Mouse (Mus musculus): ENCODE measurements around the gene Tle3.

Tle3 gene

GRCm38 (mm10) chr9:61371755-61372509 lies at the start of gene Tle3:
TSS of gene Tle3 (plus strand) at chr9:61372366.
- peak; percentile 99 to 100 for DNase-seq

- DNase-seq: peak; percentile 47
Measured at GRCm38 (mm10) chr9:61323221-61323620, 48.9 kb upstream of the Tle3 start.

- no peak for DNase-seq
Measured at GRCm38 (mm10) chr9:61323879-61324278, 48.3 kb upstream of the Tle3 start.

GRCm38 (mm10) chr9:61324354-61324753 lies 47.8 kb upstream of the Tle3 start:
- no peak for DNase-seq

- no peak for DNase-seq
Measured at GRCm38 (mm10) chr9:61325012-61325411, 47.2 kb upstream of the Tle3 start.

- no peak for DNase-seq
Measured at GRCm38 (mm10) chr9:61325931-61326351, 46.2 kb upstream of the Tle3 start.

- DNase-seq: peak; percentile 46 to 50
Measured at GRCm38 (mm10) chr9:61326922-61327321, 45.2 kb upstream of the Tle3 start.

- DNase-seq: no peak
Measured at GRCm38 (mm10) chr9:61328173-61328572, 44.0 kb upstream of the Tle3 start.

- DNase-seq: no peak
Measured at GRCm38 (mm10) chr9:61330747-61331146, 41.4 kb upstream of the Tle3 start.

- DNase-seq: no peak
Measured at GRCm38 (mm10) chr9:61332226-61332936, 39.8 kb upstream of the Tle3 start.

GRCm38 (mm10) chr9:61336179-61336578 lies 36.0 kb upstream of the Tle3 start:
- no peak for DNase-seq

GRCm38 (mm10) chr9:61336591-61337587 lies 35.3 kb upstream of the Tle3 start:
- no peak for DNase-seq

GRCm38 (mm10) chr9:61337665-61338064 lies 34.5 kb upstream of the Tle3 start:
- DNase-seq: no peak

- DNase-seq: no peak
Measured at GRCm38 (mm10) chr9:61339311-61339710, 32.9 kb upstream of the Tle3 start.

GRCm38 (mm10) chr9:61340333-61340732 lies 31.8 kb upstream of the Tle3 start:
- no peak for DNase-seq

GRCm38 (mm10) chr9:61342297-61342696 lies 29.9 kb upstream of the Tle3 start:
- DNase-seq: no peak

- DNase-seq: peak in 1 of 2 experiments; percentile 38
Measured at GRCm38 (mm10) chr9:61344684-61345083, 27.5 kb upstream of the Tle3 start.

GRCm38 (mm10) chr9:61347011-61347410 lies 25.2 kb upstream of the Tle3 start:
- DNase-seq: no peak

GRCm38 (mm10) chr9:61348036-61348435 lies 24.1 kb upstream of the Tle3 start:
- peak; percentile 72 to 77 for DNase-seq

- DNase-seq: no peak
Measured at GRCm38 (mm10) chr9:61348616-61349015, 23.6 kb upstream of the Tle3 start.

GRCm38 (mm10) chr9:61349697-61350096 lies 22.5 kb upstream of the Tle3 start:
- DNase-seq: no peak

- no peak for DNase-seq
Measured at GRCm38 (mm10) chr9:61351164-61351563, 21.0 kb upstream of the Tle3 start.

- DNase-seq: no peak
Measured at GRCm38 (mm10) chr9:61358933-61359332, 13.2 kb upstream of the Tle3 start.
